Mouse (Mus musculus) neural tube, embryonic 13.5 days (tissue): ENCODE results near the gene Ccdc80. TPM values are rescaled to one million over a fixed set of nuclear protein-coding genes. Genes with fewer than 3 reads are reported as not detected.

Experiments
- ATAC-seq: fragments of 200-750 bp; cut with Nextera tagmentation; 2 replicates; pipeline ENCODE4 v1.8.0; 2017; ENCODE audit warnings: low read depth, mild to moderate bottlenecking, moderate TSS enrichment, moderate library complexity
- H3K27ac ChIP-seq: fragments of 300-500 bp; sonication (generic); replicated peaks from 2 replicates; pipeline ENCODE4 v1.5.1; 2015; ENCODE audit warnings: moderate library complexity, mild to moderate bottlenecking, inconsistent platforms
- H3K27me3 ChIP-seq: fragments of 300-500 bp; sonication (generic); 2 replicates; pipeline ENCODE4 v1.6.1; 2015; ENCODE audit warnings: mild to moderate bottlenecking, inconsistent platforms
- H3K36me3 ChIP-seq: fragments of 300-500 bp; sonication (generic); 2 replicates; pipeline ENCODE4 v1.6.1; 2015; ENCODE audit warnings: mild to moderate bottlenecking, inconsistent platforms
- H3K4me1 ChIP-seq: fragments of 300-500 bp; sonication (generic); replicated peaks from 2 replicates; pipeline ENCODE4 v1.6.1; 2015; ENCODE audit warnings: inconsistent platforms
- H3K4me2 ChIP-seq: fragments of 300-500 bp; sonication (generic); 2 replicates; pipeline ENCODE4 v1.6.1; 2015; ENCODE audit warnings: inconsistent platforms, mild to moderate bottlenecking, moderate library complexity
- H3K4me3 ChIP-seq: fragments of 300-500 bp; sonication (generic); 2 replicates; pipeline ENCODE4 v1.5.1; 2015; ENCODE audit warnings: mild to moderate bottlenecking, inconsistent platforms
- H3K9ac ChIP-seq: fragments of 300-500 bp; sonication (generic); 2 replicates; pipeline ENCODE4 v1.6.1; 2015; ENCODE audit warnings: moderate library complexity, mild to moderate bottlenecking, inconsistent platforms
- H3K9me3 ChIP-seq: fragments of 300-500 bp; sonication (generic); 2 replicates; pipeline ENCODE4 v1.6.1; 2016; ENCODE audit warnings: inconsistent platforms
- WGBS: fragments of 180-500 bp; shearing (Covaris S2); methylation state at CpG from one replicate; pipeline ENCODE4 v1.1.7; 2015; 5-methylcytosine and 5-hydroxymethylcytosine counted together
- polyA plus RNA-seq: library from polyadenylated mRNA; unstranded; fragments of >200 nt; fragmentation: Nextera tagmentation; extraction: Ambion mirVana; gene quantifications from 2 replicates; pipeline ENCODE4 v1.2.1, GENCODE M21; 2015

Gene Ccdc80
- polyA plus RNA-seq, 1 experiment from 2014 or later: 23.4 TPM

DNA sequence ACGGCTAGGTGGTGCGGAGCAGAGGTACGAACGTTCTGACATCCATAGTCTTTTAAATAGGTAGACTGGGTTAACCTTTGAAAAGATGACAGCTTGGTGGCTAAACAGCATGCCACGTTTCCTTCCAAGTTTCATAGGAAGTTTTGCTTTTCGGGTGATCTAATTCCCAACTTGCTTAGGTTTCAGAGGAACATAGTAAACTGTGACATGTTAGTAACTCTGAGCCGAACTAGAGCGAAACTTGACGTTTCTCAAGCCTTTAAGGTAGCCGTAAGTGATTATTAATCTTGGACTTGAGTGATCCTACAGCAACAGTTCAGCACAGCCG, 66.2 kb downstream of the Ccdc80 start:
- 9% methylated on average over 11 of the region's 11 CpGs for WGBS
- H3K27ac ChIP-seq: peak overlapping the region; percentile 95
- peak overlapping the region; percentile 93 for H3K9ac ChIP-seq
- no peaks in the 10 kb centered on the region for H3K9me3 ChIP-seq
- peaks cover 22% of the 10 kb centered on the region; the same call in 1 of the 2 replicates for H3K36me3 ChIP-seq
- ATAC-seq: no peak
- peak overlapping the region; percentile 86 for H3K4me2 ChIP-seq
- no peaks in the 10 kb centered on the region for H3K27me3 ChIP-seq
- peak overlapping the region; percentile 72 for H3K4me3 ChIP-seq
- peaks cover 29% of the 10 kb centered on the region for H3K4me1 ChIP-seq

Other genes starting within 250 kb of the Ccdc80 start
- gene Cd200r2, start 226.3 kb upstream of the Ccdc80 start, polyA plus RNA-seq: not detected in 2 replicates
- gene Cd200r3, start 149.7 kb upstream of the Ccdc80 start, polyA plus RNA-seq: not detected in 2 replicates
- gene Slc35a5, start 65.3 kb downstream of the Ccdc80 start, polyA plus RNA-seq: 31.1 and 33.4 TPM in 2 replicates
- 60.4 and 61.6 TPM in 2 replicates for gene Atg3, start 65.4 kb downstream of the Ccdc80 start, polyA plus RNA-seq
- 0.18 TPM in 1 of 2 replicates, not detected in the other for gene Btla, start 130.9 kb downstream of the Ccdc80 start, polyA plus RNA-seq